Mouse (Mus musculus) cortical plate, adult 2 months (tissue): ENCODE results near the gene Rai2. TPM values are rescaled to one million over a fixed set of nuclear protein-coding genes. Genes with fewer than 3 reads are reported as not detected.

Experiments
- H3K27ac ChIP-seq: fragments of 200-500 bp; 2 replicates; pipeline ENCODE4 v1.5.1; 2012; ENCODE audit warnings: low read length, control low read depth, inconsistent platforms; ENCODE audit not compliant: insufficient read depth
- H3K4me1 ChIP-seq: fragments of 200-500 bp; 2 replicates; pipeline ENCODE4 v1.6.1; 2011; ENCODE audit warnings: low read length; ENCODE audit not compliant: control insufficient read depth, insufficient read depth
- H3K4me3 ChIP-seq: fragments of 200-500 bp; 2 replicates; pipeline ENCODE4 v1.5.1; 2011; ENCODE audit warnings: mild to moderate bottlenecking, low read length, control low read depth; ENCODE audit not compliant: insufficient read depth
- CTCF ChIP-seq: fragments of 200-500 bp; IDR thresholded peaks from 2 replicates; pipeline ENCODE4 v1.5.1; 2011; ENCODE audit warnings: mild to moderate bottlenecking, control low read depth, low read length; ENCODE audit not compliant: insufficient read depth; ENCODE audit errors: extremely low read depth
- POLR2A ChIP-seq: fragments of 200-500 bp; IDR thresholded peaks from 2 replicates; pipeline ENCODE4 v1.6.1; 2011; ENCODE audit warnings: mild to moderate bottlenecking, low read length, control low read depth; ENCODE audit not compliant: insufficient read depth; ENCODE audit errors: extremely low read depth
- polyA plus RNA-seq: library from polyadenylated mRNA; depleted of rRNA; stranded (reverse); fragments of >200 nt; gene quantifications from 2 replicates; pipeline ENCODE4 v1.2.3, GENCODE M21; 2012; rRNA removed

The Rai2 gene
- polyA plus RNA-seq: 10.5 and 10.6 TPM in 2 replicates

DNA sequence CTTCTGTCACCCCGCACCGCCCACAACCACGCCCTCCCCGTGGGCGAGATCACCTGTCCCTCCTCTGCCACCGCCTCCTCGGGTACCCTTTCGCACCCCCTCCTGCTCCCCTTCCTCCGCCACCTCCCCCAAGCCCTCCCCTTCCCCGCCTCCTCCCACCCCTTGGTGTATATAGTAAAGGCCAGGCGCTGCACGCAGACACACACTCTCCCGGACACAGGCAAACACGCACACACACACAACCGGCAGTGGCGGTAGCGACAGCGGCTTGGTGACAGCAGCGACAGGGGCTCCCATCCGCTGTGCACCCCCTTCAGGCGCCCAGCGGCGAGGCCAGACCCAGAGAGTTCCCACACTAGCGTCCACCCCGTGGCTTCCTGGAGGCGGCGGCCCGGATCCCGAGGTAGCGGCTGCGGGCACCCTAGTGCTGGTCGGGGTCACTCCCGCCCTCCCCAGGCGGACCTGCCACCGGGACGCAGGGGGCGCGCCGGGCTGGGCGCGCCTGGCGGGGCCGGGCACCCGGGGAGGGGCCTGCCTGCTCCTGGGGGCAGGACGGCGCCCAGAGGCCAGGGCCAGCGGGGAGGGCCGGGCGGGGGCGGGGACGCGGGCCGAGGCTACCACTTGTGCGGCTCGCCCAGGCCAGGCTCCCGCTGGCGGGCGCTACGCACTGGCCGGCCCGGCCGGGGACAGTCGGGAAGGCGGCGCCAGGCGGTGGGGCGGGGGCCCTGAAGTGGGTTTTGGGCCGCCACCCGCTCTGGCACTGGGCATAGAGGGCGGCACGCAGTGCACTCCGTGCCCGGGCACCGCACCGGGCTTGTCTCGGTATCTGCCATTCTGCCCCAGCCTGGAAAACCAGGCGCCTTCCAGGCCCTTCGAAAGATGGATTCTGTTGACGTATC, at the start of gene Rai2:
Gene Rai2 (plus strand): TSS at position 205 of the 899 bp plus-strand sequence.
- TF ChIP-seq CTCF (no peak), POLR2A (peak; percentile 16; the same call in 1 of the 2 replicates)
- peak within 1 kb of the TSS; percentile 77 for H3K27ac ChIP-seq
- peak within 1 kb of the TSS; percentile 97 for H3K4me3 ChIP-seq
- H3K4me1 ChIP-seq: no peaks in the 10 kb centered on the region

DNA sequence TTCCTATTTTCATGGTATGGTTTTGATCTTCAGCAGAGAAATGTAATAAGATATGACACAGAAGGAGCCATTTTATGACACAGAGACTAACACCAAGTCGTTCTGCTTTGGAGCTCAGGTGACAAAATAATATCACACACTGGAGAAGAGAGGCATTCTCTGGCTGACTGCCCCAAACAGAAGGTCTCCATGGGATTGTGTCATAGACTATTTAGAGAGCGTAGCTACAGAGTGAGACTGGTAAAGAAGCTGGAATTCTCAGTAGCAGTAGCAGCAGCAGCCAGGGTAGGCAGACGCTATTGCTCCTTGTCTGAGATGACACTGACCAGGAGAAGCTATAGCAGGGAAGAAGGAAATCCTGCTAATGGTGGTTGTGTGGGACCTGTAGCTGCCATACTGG, 27.5 kb upstream of the Rai2 start:
- H3K4me3 ChIP-seq: no peak overlapping the region
- H3K4me1 ChIP-seq: no peaks in the 10 kb centered on the region
- TF ChIP-seq POLR2A (no peak), CTCF (no peak)
- no peak overlapping the region for H3K27ac ChIP-seq

DNA sequence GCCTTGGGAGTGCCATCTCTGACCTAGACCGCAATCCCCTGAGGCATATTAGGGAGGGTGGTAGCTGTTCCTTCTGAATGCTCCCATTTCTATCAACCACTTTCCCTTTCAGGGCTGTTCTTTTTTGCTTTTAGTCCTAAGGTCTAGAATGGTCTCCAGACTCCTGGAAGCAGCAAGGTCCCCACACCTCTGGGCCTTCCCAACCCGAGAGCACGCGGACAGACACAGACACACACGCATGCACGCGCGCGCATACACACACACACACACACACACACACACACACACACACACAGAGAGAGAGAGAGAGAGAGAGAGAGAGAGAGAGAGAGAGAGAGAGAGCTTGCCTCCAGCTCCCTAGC, 385 bp upstream of the Rai2 start:
- Histone ChIP-seq H3K4me1 (no peaks in the 10 kb centered on the region), H3K4me3 (peak overlapping the region; percentile 97), H3K27ac (no peak overlapping the region)
- TF ChIP-seq POLR2A: no peak
- TF ChIP-seq CTCF: no peak

DNA sequence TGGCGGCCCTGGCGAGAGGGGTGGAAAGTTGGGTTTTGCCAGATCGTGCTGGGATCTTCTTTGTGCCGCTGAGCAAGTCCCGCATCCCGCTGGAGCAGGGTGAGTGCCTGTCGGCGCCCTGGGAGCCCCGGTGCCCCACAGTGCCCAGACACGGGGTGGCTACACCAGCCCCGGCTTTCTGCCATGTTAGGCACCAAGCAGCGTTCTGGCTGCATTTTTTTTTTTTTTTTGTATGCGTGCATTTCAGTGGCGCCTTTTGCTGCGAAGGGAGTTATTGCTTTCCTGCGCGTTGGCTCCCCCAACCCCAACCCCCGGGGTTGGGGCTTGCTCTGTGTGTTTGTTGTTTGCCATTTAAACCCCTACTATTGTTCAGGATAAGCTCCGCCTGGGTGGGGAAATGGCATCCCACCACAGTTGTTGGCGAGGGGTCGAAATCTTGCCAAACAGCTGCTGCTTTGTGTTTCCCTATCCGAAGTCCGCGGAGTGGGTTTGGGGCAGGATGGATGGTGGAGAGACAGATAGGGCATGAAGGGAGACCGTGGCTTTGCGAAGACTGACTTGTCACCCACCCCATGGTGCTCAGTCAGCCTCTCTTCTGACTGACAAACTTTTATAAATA, 1.0 kb downstream of the Rai2 start:
- H3K27ac ChIP-seq: peak overlapping the region; percentile 65
- no peak for TF ChIP-seq CTCF
- no peak for TF ChIP-seq POLR2A
- no peaks in the 10 kb centered on the region for H3K4me1 ChIP-seq
- peak overlapping the region; percentile 97 for H3K4me3 ChIP-seq

DNA sequence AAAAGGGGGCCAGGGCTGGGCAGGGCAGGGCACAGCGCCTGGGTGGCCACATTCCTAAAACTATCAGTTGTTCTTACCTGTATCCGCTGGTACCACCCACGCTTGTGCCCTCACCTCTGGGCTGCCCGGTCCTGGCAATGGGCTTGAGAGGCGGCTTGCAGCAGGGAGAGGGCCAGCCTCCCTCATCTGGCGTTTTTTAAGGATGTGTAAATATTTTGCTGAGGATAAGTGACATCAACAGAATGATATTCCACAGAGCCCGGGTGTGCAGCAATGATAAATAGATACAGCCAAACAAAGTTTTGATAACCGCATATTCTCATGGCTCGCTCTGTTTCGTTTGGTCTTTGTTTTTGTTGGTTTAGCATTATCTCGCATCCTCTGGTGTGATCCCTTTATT, 1.7 kb downstream of the Rai2 start:
- no peak overlapping the region for H3K27ac ChIP-seq
- peak overlapping the region; percentile 97 for H3K4me3 ChIP-seq
- H3K4me1 ChIP-seq: no peaks in the 10 kb centered on the region
- no peak for TF ChIP-seq POLR2A
- TF ChIP-seq CTCF: no peak

DNA sequence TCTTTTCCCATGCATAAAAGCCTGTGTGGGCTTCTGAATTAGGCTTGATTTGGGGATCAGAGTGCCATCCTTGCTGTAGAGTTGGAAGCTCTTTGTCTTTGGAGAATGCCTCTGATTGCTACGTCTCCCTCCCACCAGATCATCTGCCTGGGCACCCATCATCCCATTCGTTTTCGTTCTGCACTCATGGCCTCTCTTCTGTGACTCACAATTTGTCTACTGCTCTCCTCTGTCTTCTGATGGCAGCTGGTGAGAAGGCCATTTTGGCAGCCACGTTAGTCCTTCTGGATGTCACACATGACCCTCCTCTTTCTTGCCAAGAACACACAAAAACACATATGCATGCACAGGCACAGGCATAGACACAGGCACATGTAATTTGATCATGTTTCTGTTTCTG, 4.2 kb downstream of the Rai2 start:
- Histone ChIP-seq H3K27ac (no peak overlapping the region), H3K4me3 (no peak overlapping the region), H3K4me1 (no peaks in the 10 kb centered on the region; the same call in 1 of the 2 replicates)
- TF ChIP-seq POLR2A: no peak
- no peak for TF ChIP-seq CTCF

DNA sequence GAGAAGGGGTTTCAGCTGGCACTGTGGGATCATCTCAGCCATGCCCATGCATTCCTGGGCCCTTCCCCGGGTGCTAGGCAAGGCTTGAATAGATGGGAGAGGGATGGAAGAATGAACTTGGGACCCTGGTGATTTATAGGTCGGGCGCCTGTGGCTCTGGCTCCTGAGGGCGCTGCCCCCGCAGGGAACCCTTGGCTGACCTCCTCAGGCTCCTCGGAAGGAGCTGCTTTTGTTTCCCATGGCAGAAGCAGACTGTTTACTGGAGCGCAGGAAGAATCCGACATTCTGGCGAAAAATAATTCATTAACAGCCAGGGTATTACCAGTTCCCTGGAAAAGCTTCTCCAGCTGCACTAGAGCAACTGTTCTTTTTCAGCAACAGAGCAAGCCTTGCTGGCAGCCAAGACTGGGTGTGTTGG, 6.5 kb downstream of the Rai2 start:
- Histone ChIP-seq H3K4me1 (no peaks in the 10 kb centered on the region; the same call in 1 of the 2 replicates), H3K27ac (peak overlapping the region; percentile 71; the same call in 1 of the 2 replicates), H3K4me3 (no peak overlapping the region)
- TF ChIP-seq POLR2A: no peak
- TF ChIP-seq CTCF: no peak

DNA sequence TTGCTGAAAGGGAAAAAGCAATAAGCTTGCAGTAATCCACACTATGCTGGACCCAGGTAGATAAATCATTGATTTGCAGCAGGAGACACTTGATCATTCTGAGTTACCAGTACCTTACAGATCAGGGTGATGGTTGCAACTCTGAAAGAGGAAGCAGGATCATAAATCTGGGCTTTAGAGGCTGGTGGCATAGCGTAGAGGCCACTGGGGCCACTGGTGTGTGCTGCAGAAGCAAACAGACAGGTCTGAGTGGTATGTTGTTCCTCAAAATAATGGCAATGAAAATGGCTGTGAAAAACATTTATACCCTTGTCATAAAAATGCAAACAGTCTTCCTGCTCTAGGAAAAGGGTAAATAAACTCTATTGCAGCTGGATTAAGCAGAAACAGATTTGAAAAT, 9.4 kb downstream of the Rai2 start:
- no peak overlapping the region for H3K27ac ChIP-seq
- TF ChIP-seq CTCF: no peak
- TF ChIP-seq POLR2A: no peak
- H3K4me1 ChIP-seq: no peaks in the 10 kb centered on the region; the same call in 1 of the 2 replicates
- no peak overlapping the region for H3K4me3 ChIP-seq

DNA sequence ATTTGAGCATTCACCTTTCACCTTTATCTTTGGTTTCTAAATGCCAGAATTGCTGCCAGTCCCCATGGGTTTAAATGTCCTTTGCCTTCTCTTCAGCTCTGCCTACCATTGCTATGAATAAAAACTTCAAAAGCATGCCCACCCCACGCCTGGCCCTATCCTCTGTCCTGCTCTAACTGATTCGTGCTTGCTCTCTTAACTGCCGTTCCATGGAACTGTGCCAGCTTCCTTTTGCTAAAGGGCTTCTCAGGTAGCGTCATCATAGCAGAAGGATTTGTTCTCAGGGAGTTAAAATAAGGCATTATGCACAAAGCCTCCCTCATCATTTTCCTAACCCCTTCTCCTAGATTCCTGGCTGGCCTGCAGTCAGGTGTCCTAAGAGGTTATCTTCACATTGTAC, 11.6 kb downstream of the Rai2 start:
- TF ChIP-seq POLR2A (no peak), CTCF (no peak)
- no peak overlapping the region for H3K27ac ChIP-seq
- no peak overlapping the region for H3K4me3 ChIP-seq
- H3K4me1 ChIP-seq: no peaks in the 10 kb centered on the region; the same call in 1 of the 2 replicates

DNA sequence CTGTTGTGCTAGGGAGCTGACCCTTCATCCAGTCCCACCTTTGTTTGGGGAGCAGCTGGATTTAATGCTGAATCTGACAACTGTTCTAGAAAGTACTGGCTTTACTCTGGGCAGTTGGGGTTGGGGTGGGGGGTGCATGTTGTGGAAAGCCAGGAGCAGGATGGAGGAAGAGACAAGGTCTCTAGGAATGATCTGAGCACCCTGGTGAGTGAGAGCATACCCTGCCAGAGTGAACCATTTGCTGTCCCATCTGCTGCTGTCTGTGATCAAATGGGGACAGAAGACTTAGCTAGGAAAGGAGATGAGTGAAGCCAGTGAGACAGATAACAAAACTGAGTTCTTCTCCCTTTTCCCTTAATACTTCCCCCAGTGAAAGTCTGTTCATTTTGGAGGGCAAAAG, 13.2 kb downstream of the Rai2 start:
- Histone ChIP-seq H3K4me3 (no peak overlapping the region), H3K4me1 (no peaks in the 10 kb centered on the region; the same call in 1 of the 2 replicates), H3K27ac (no peak overlapping the region)
- TF ChIP-seq POLR2A: no peak
- no peak for TF ChIP-seq CTCF
